Mouse (Mus musculus): Measurements from ENCODE around the gene Apbb1ip. TPM values are rescaled to one million over a fixed set of nuclear protein-coding genes. Genes with fewer than 3 reads are reported as not detected.

Gene Apbb1ip
- polyA plus RNA-seq (2015; fragmentation: Nextera tagmentation; extraction: Ambion mirVana) = 0.86 and 2.1 TPM in 2 replicates

DNA sequence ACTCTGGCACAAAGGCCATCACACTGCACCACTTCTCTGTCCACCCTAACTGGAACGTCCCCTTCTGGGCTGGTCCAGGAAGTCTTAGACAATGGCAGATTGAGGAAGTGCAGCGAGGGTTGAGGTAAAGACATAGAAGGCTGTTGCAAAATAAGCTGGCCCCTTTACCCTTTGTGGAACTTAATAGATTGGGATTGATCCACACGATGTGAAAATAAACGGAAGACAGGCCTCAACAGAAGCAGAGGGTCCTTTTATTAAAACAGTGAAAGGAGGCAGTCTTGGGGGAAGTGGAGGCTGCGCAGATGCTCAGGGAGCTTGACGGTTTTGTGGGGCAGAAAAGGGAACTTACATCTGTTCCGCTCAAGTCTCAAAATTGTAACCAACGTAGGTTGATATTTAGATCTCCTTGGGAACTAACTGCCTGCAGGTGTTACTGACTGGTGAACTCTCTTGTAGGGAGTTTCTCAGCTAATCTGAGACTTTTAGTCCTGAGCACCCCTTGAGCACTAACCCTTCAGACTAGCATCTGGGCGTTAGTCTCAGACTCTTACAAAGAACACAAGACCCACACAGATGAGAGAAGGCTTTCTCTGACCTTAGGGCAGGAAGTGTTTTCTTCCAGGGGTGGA is at the start of gene Apbb1ip:
Gene Apbb1ip, plus strand, starts transcription at position 546 of the 632 bp plus-strand sequence.
- 0 out of 2 replicates have a peak, but pooled peaks cover 2% of the 10 kb centered on the region for H3K27me3 ChIP-seq (replicated peaks; ENCODE audit: control insufficient read depth, insufficient read depth, low read length)
- H3K9me3 ChIP-seq (ENCODE audit: control insufficient read depth, low read length) = no peaks in the 10 kb centered on the region
- H3K27ac ChIP-seq (ENCODE audit: low read depth, low read length) = no peak within 1 kb of the TSS
- WGBS = 25% methylated on average over 9 of the region's 9 CpGs
- peak within 1 kb of the TSS; percentile 97 for H3K4me2 ChIP-seq (ENCODE audit: low read length)
- no peak for ATAC-seq
- H3K4me3 ChIP-seq (ENCODE audit: low read length) = peak within 1 kb of the TSS; percentile 51
- H3K9ac ChIP-seq (ENCODE audit: low read depth, low read length) = peak within 1 kb of the TSS; percentile 70
- H3K36me3 ChIP-seq (ENCODE audit: control insufficient read depth, insufficient read depth, low read length) = no peaks in the 10 kb centered on the region
- H3K4me1 ChIP-seq (ENCODE audit: control insufficient read depth, insufficient read depth, low read depth, low read length) = peaks cover 6% of the 10 kb centered on the region

DNA sequence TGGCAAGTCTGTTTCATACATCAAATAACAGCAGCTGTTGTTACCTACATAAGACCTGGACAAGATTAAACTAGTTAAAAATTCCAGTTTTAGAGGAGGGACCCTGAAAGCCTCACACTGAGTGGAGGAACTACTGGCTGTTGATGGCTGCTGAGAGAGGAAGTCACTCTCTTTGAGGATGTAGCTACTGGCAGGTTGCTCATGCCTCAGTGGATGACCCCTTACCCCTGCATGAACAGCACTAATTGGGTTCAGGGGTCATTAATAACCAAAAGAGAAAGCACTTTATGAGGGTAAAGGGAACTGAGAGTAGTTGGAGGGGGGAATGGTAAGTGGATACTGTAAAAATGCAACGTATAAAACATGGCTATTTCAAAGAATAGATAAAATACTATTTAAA is 46.8 kb upstream of the Apbb1ip start:
- no peaks in the 10 kb centered on the region for H3K4me1 ChIP-seq (ENCODE audit: control insufficient read depth, insufficient read depth, low read depth, low read length)
- no peak overlapping the region for H3K27ac ChIP-seq (ENCODE audit: low read depth, low read length)
- no peaks in the 10 kb centered on the region for H3K9me3 ChIP-seq (ENCODE audit: control insufficient read depth, low read length)
- no peak overlapping the region for H3K4me3 ChIP-seq (ENCODE audit: low read length)
- ATAC-seq = no peak
- H3K36me3 ChIP-seq (ENCODE audit: control insufficient read depth, insufficient read depth, low read length) = no peaks in the 10 kb centered on the region
- H3K27me3 ChIP-seq (replicated peaks; ENCODE audit: control insufficient read depth, insufficient read depth, low read length) = no peaks in the 10 kb centered on the region
- no peak overlapping the region for H3K9ac ChIP-seq (ENCODE audit: low read depth, low read length)
- WGBS = 82% methylated on average over 1 of the region's 1 CpGs
- no peak overlapping the region for H3K4me2 ChIP-seq (ENCODE audit: low read length)

DNA sequence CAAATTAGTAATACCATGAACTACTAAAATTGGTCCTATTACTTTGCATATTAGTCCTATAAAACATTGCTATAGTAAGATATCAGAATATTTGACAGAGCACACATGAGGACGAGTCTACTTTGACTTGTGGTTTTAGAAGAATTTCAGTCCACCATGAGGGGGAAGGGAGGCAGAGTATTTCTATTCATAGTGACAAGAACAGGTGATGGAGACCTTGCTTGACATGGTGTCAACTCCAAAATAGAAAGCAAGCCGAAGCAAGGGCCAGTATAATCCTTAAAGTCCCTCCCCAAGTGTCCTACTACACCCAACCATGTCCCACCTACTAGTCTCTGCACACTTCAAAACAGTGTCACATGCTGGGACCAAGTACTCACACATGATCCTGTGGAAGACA is 37.8 kb upstream of the Apbb1ip start:
- Histone ChIP-seq H3K4me2 (ENCODE audit: low read length) (no peak overlapping the region), H3K4me3 (ENCODE audit: low read length) (no peak overlapping the region), H3K4me1 (ENCODE audit: control insufficient read depth, insufficient read depth, low read depth, low read length) (no peaks in the 10 kb centered on the region), H3K9ac (ENCODE audit: low read depth, low read length) (no peak overlapping the region), H3K9me3 (ENCODE audit: control insufficient read depth, low read length) (no peaks in the 10 kb centered on the region), H3K36me3 (ENCODE audit: control insufficient read depth, insufficient read depth, low read length) (no peaks in the 10 kb centered on the region), H3K27ac (ENCODE audit: low read depth, low read length) (no peak overlapping the region), H3K27me3 (replicated peaks; ENCODE audit: control insufficient read depth, insufficient read depth, low read length) (no peaks in the 10 kb centered on the region)
- ATAC-seq = no peak
- WGBS = 73% methylated on average over 2 of the region's 2 CpGs

DNA sequence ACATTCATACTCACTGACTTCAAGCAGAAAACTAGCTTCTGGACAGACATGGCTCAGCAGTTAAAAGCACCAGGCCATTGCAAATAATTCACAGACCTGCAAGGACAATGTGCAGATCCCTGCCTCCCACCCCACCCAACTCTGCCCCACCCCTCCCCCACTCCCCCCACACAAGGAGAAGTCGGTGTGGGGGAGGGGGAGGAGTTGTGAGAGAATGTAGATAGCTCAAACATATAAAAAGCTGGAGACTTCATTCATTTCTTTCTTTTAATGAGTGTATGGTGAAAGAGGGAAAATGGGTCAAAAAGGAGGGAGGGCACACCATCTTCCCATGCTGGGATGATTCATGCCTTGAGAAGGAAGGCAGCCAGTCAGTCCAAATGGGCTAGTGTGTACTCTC is 34.5 kb upstream of the Apbb1ip start:
- Histone ChIP-seq H3K4me3 (ENCODE audit: low read length) (no peak overlapping the region), H3K4me1 (ENCODE audit: control insufficient read depth, insufficient read depth, low read depth, low read length) (no peaks in the 10 kb centered on the region), H3K27me3 (replicated peaks; ENCODE audit: control insufficient read depth, insufficient read depth, low read length) (no peaks in the 10 kb centered on the region), H3K27ac (ENCODE audit: low read depth, low read length) (no peak overlapping the region), H3K4me2 (ENCODE audit: low read length) (no peak overlapping the region), H3K9ac (ENCODE audit: low read depth, low read length) (no peak overlapping the region), H3K36me3 (ENCODE audit: control insufficient read depth, insufficient read depth, low read length) (no peaks in the 10 kb centered on the region), H3K9me3 (ENCODE audit: control insufficient read depth, low read length) (no peaks in the 10 kb centered on the region)
- 71% methylated on average over 1 of the region's 1 CpGs for WGBS
- no peak for ATAC-seq

DNA sequence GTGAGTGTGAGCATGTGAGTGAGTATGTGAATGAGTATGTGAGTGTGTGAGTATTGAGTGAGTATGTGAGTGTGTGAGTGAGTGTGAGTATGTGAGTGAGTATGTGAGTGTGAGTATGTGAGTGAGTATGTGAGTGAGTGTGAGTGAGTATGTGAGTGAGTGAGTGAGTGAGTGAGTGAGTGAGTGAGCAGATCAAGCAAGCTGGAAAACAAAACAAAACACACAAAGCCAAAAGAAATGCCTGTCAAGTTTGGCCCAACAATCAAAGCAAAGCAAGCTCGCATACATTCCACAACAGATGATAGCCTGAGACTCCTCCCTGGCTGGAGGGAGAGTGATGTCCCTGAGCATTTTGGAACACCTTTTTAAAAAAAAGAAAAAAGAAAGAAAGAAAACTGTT is 33.5 kb upstream of the Apbb1ip start:
- Histone ChIP-seq H3K4me1 (ENCODE audit: control insufficient read depth, insufficient read depth, low read depth, low read length) (no peaks in the 10 kb centered on the region), H3K9ac (ENCODE audit: low read depth, low read length) (no peak overlapping the region), H3K27ac (ENCODE audit: low read depth, low read length) (no peak overlapping the region), H3K4me3 (ENCODE audit: low read length) (no peak overlapping the region), H3K27me3 (replicated peaks; ENCODE audit: control insufficient read depth, insufficient read depth, low read length) (no peaks in the 10 kb centered on the region), H3K36me3 (ENCODE audit: control insufficient read depth, insufficient read depth, low read length) (no peaks in the 10 kb centered on the region), H3K4me2 (ENCODE audit: low read length) (no peak overlapping the region), H3K9me3 (ENCODE audit: control insufficient read depth, low read length) (no peaks in the 10 kb centered on the region)
- no peak for ATAC-seq
- 93% methylated on average over 1 of the region's 1 CpGs for WGBS

DNA sequence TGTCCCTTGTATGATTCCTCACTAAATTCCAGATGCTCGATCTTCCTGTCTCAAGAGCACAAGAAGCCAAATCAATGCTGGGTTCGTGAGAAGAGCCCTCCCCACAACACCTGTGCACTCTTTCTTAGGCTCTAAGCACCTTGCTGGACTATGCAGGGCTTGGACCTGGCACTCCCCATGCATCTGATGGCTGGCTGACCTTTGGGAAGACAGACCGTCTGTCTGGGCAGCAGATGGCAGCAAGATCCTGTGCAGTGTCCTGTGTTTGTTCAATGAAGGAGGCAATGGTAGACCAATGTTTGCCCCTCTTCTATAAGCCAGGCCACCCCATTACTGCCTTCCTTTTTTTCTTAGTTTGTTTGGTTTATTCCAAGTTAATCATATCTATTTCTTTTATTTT is 32.7 kb upstream of the Apbb1ip start:
- 63% methylated on average over 3 of the region's 3 CpGs for WGBS
- H3K27me3 ChIP-seq (replicated peaks; ENCODE audit: control insufficient read depth, insufficient read depth, low read length) = no peaks in the 10 kb centered on the region
- ATAC-seq = no peak
- no peaks in the 10 kb centered on the region for H3K4me1 ChIP-seq (ENCODE audit: control insufficient read depth, insufficient read depth, low read depth, low read length)
- no peak overlapping the region for H3K4me2 ChIP-seq (ENCODE audit: low read length)
- H3K4me3 ChIP-seq (ENCODE audit: low read length) = no peak overlapping the region
- H3K9me3 ChIP-seq (ENCODE audit: control insufficient read depth, low read length) = no peaks in the 10 kb centered on the region
- no peaks in the 10 kb centered on the region for H3K36me3 ChIP-seq (ENCODE audit: control insufficient read depth, insufficient read depth, low read length)
- H3K27ac ChIP-seq (ENCODE audit: low read depth, low read length) = no peak overlapping the region
- H3K9ac ChIP-seq (ENCODE audit: low read depth, low read length) = no peak overlapping the region

DNA sequence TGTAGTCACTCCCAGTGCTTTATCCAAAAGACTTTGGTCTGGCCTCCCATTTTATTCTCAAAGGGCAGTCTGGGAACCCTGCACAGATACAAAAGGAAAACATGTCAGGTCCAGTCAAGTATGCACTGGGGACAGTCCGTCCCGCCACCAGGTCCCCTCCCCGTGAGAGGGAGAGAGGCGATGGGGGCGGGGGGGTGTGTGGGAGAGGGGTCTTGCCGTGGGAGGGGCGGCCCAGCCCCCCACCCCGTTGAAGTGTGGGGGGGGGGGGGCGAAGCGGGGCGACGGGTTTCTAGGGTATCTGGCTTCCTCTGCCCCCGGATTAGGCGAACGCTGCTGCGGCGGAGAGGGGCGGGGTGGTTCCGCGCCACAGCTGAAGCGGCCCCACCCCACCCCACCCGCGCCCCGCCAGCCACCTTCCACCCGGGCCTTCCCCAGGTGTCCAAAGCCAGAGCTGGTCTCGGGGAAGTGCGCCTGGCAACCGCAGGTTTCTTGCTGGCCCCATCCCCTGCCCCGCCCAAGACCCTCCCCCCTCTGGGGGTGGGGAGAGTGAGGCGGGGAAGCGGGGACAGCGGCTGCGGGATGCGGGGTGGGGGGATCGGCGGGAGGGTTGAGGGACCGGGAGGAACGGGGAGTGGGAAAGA is 29.7 kb upstream of the Apbb1ip start:
- Histone ChIP-seq H3K4me2 (ENCODE audit: low read length) (no peak overlapping the region), H3K4me3 (ENCODE audit: low read length) (no peak overlapping the region), H3K27ac (ENCODE audit: low read depth, low read length) (0 out of 2 replicates have a peak overlapping the region, but pooled peaks have one; percentile 14), H3K9ac (ENCODE audit: low read depth, low read length) (no peak overlapping the region), H3K9me3 (ENCODE audit: control insufficient read depth, low read length) (no peaks in the 10 kb centered on the region), H3K4me1 (ENCODE audit: control insufficient read depth, insufficient read depth, low read depth, low read length) (no peaks in the 10 kb centered on the region), H3K27me3 (replicated peaks; ENCODE audit: control insufficient read depth, insufficient read depth, low read length) (no peaks in the 10 kb centered on the region), H3K36me3 (ENCODE audit: control insufficient read depth, insufficient read depth, low read length) (no peaks in the 10 kb centered on the region)
- ATAC-seq = no peak
- WGBS = under 1% methylated on average over 25 of the region's 38 CpGs

DNA sequence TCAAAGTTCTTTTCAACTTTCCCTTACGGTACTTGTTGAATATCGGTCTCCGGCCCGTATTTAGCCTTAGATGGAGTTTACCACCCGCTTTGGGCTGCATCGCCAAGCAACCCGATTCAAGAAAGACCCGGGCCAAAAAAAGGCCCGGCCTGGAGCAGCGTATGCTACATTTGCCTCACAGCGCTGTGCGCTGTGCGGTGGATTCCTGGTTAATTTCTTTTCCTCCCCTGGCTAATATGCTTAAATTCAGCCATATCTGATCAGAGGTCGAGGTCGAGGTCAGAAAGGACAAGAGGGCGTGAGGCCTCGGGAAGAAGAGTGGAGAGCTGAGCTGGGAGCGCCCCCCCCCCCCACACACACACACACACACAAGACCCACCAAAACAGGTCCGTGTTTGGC is 29.0 kb upstream of the Apbb1ip start:
- WGBS = 2% methylated on average over 19 of the region's 19 CpGs
- ATAC-seq = no peak
- Histone ChIP-seq H3K4me3 (ENCODE audit: low read length) (no peak overlapping the region), H3K27me3 (replicated peaks; ENCODE audit: control insufficient read depth, insufficient read depth, low read length) (no peaks in the 10 kb centered on the region), H3K9me3 (ENCODE audit: control insufficient read depth, low read length) (no peaks in the 10 kb centered on the region), H3K36me3 (ENCODE audit: control insufficient read depth, insufficient read depth, low read length) (no peaks in the 10 kb centered on the region), H3K4me1 (ENCODE audit: control insufficient read depth, insufficient read depth, low read depth, low read length) (no peaks in the 10 kb centered on the region), H3K9ac (ENCODE audit: low read depth, low read length) (no peak overlapping the region), H3K4me2 (ENCODE audit: low read length) (no peak overlapping the region), H3K27ac (ENCODE audit: low read depth, low read length) (no peak overlapping the region)

DNA sequence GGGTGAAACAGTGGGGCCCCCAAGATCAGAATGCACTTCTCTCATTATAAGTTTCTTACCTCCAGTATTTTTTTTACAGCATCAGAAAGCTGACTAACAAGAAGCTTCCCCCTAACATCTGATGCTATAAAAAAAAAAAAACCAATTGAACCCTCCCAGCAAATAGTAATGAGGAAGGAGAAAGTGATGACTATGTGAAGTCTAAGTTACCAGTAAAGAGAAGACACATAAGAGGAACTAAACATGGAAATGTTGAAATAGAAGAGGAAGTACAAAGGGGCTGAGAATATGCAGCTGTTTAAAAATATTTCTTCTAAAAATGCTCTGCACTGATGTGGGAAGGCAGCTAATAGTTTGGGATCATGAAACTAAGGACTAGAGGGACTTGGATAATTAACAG is 27.1 kb upstream of the Apbb1ip start:
- no peak overlapping the region for H3K4me3 ChIP-seq (ENCODE audit: low read length)
- H3K4me1 ChIP-seq (ENCODE audit: control insufficient read depth, insufficient read depth, low read depth, low read length) = no peaks in the 10 kb centered on the region
- no peak overlapping the region for H3K27ac ChIP-seq (ENCODE audit: low read depth, low read length)
- ATAC-seq = no peak
- no peaks in the 10 kb centered on the region for H3K27me3 ChIP-seq (replicated peaks; ENCODE audit: control insufficient read depth, insufficient read depth, low read length)
- H3K9me3 ChIP-seq (ENCODE audit: control insufficient read depth, low read length) = no peaks in the 10 kb centered on the region
- H3K4me2 ChIP-seq (ENCODE audit: low read length) = no peak overlapping the region
- no peak overlapping the region for H3K9ac ChIP-seq (ENCODE audit: low read depth, low read length)
- no peaks in the 10 kb centered on the region for H3K36me3 ChIP-seq (ENCODE audit: control insufficient read depth, insufficient read depth, low read length)

All from hindbrain, embryonic 16.5 days (tissue).